Mouse (Mus musculus): Measurements from ENCODE around the gene Pitpnc1.

DNA sequence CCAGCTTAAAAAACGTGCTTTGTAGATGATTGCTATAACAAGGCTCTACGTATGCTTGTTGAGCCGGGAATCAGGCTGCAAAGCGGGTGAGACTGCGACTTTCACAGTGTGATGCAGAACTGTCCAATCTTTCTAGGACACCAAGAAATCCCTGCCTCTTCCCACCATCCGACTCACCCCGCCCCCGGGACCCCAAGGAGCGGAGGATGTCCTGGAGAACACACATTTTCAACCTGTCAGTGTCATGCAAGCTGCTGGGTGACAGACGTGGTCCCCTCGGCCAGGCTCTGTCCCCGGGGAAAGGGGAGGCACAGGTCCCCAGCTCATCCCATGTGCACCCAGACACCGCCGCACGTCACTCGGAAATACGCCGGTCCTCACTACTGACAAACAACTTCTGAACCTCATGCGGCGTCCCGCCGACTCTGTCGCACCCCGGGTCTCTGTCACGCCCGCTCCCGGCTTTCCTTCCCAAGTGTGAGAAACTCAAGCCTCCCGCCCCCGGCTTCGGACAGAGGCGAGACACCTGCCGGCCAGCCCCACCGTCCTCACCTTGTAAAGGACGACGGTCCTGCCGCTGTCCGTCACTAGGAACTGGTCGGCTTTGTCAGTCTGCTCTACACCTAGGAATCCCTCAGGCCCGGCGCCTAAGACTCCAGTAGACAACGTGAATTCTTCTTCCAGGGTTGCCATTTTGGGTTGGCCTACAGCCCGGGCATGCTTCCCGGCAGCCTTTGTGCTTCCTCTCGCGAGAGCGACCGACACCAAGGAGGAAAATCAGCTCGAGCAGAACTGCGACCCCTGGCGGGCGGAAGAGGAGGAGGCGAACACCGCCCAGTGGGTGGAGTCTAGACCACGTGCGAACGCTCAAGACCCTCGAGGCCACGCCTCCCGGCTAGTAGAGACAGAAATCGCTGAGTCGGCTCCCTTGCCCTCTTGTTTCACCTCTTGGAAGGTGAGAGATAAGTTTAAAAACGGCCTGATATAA lies 281.6 kb downstream of the Pitpnc1 start, which contains the start of gene Nol11:
- peak; percentile 99 for TF ChIP-seq CTCF (IDR thresholded peaks at IDR 0.05; ENCODE audit: low read depth)
- peak; percentile 66 for TF ChIP-seq EP300 (IDR thresholded peaks at IDR 0.05; ENCODE audit: low read depth)
